Mouse (Mus musculus) C2C12 (cell line): Measurements from ENCODE around the gene Tex50. TPM values are rescaled to one million over a fixed set of nuclear protein-coding genes. Genes with fewer than 3 reads are reported as not detected.
"Not testable (repeated sequence)": the region's sequence is repeated elsewhere in the genome, so short reads cannot be mapped to it uniquely, and the experiment has no call there.

Experiments used
- H3K27me3 ChIP-seq: one replicate; pipeline ENCODE4 v1.6.1; 2011; ENCODE audit not compliant: control insufficient read depth, insufficient read depth, insufficient read length
- H3K36me3 ChIP-seq: one replicate; pipeline ENCODE4 v1.6.1; 2011; ENCODE audit not compliant: control insufficient read depth, insufficient read depth
- H3K4me3 ChIP-seq: one replicate; pipeline ENCODE4 v1.5.1; 2011; ENCODE audit warnings: mild to moderate bottlenecking, control low read depth; ENCODE audit not compliant: poor library complexity, insufficient read depth, severe bottlenecking
- H3K79me2 ChIP-seq: one replicate; pipeline ENCODE4 v1.6.1; 2011; ENCODE audit not compliant: control insufficient read depth, insufficient read depth
- H3K79me3 ChIP-seq: one replicate; pipeline ENCODE4 v1.6.1; 2011; ENCODE audit warnings: low read depth, control low read depth
- H3ac ChIP-seq: one replicate; pipeline ENCODE3; 2011; ENCODE audit warnings: low read depth; ENCODE audit not compliant: control insufficient read depth, insufficient read length
- CEBPB ChIP-seq: IDR thresholded peaks from one replicate; pipeline ENCODE4 v1.6.1; 2011; ENCODE audit warnings: low read depth, mild to moderate bottlenecking, control low read depth, moderate library complexity
- CTCF ChIP-seq: IDR thresholded peaks from one replicate; pipeline ENCODE4 v1.5.1; 2011; ENCODE audit not compliant: control insufficient read depth, insufficient read depth, insufficient read length
- FOSL1 ChIP-seq: IDR thresholded peaks from one replicate; pipeline ENCODE4 v1.8.0; 2011; ENCODE audit warnings: mild to moderate bottlenecking, low read length; ENCODE audit not compliant: poor library complexity, insufficient read depth, severe bottlenecking
- MAX ChIP-seq: IDR thresholded peaks from one replicate; pipeline ENCODE4 v1.6.1; 2011; ENCODE audit warnings: mild to moderate bottlenecking, control low read depth
- MYOD1 ChIP-seq: IDR thresholded peaks from one replicate; pipeline ENCODE4 v1.6.1; 2011; ENCODE audit warnings: low read depth; ENCODE audit not compliant: control insufficient read depth, insufficient read length
- MYOG ChIP-seq: IDR thresholded peaks from one replicate; pipeline ENCODE4 v1.6.1; 2011; ENCODE audit not compliant: control insufficient read depth, insufficient read length; ENCODE audit errors: extremely low read depth
- USF1 ChIP-seq: IDR thresholded peaks from one replicate; pipeline ENCODE4 v1.6.1; 2011; ENCODE audit warnings: low read depth, mild to moderate bottlenecking, control low read depth, moderate library complexity
- long read RNA-seq, 2 experiments: library from polyadenylated mRNA; unstranded; transcript quantifications; one replicate each; pipeline ENCODE4 v2.0.0; 2019 to 2020
- polyA plus RNA-seq: library from polyadenylated mRNA; unstranded; fragments of >200 nt; fragmentation: generic; extraction: Trizol; gene quantifications from one replicate; pipeline ENCODE4 v1.2.1, GENCODE M21; 2012; ENCODE audit warnings: missing spikeins

Tex50 gene
- polyA plus RNA-seq = not detected
- long read RNA-seq, experiment 1 = 0 reads
- long read RNA-seq, experiment 2 = 0 reads

GRCm38 (mm10) chr1:161159214-161159613 is at the start of gene Tex50:
Gene Tex50 (minus strand): TSS chr1:161159314.
- H3K79me3 ChIP-seq = no peaks in the 10 kb centered on the region
- no peaks in the 10 kb centered on the region for H3K79me2 ChIP-seq
- H3K27me3 ChIP-seq = no peaks in the 10 kb centered on the region
- TF ChIP-seq MYOG (no peak), CTCF (no peak), USF1 (no peak), FOSL1 (no peak), CEBPB (no peak), MYOD1 (no peak), MAX (no peak)
- no peak within 1 kb of the TSS for H3K4me3 ChIP-seq
- no peaks in the 10 kb centered on the region for H3K36me3 ChIP-seq
- no peak within 1 kb of the TSS for H3ac ChIP-seq

GRCm38 (mm10) chr1:161199856-161200255 is 40.7 kb upstream of the Tex50 start:
- Histone ChIP-seq H3K79me3 (no peaks in the 10 kb centered on the region), H3ac (no peak overlapping the region), H3K27me3 (no peaks in the 10 kb centered on the region), H3K4me3 (no peak overlapping the region), H3K36me3 (no peaks in the 10 kb centered on the region), H3K79me2 (no peaks in the 10 kb centered on the region)
- TF ChIP-seq FOSL1 (no peak), CEBPB (no peak), MYOD1 (no peak), MYOG (no peak), CTCF (no peak), USF1 (no peak), MAX (no peak)

GRCm38 (mm10) chr1:161196364-161196763 is 37.2 kb upstream of the Tex50 start:
- H3K79me2 ChIP-seq, H3K4me3 ChIP-seq, H3K79me3 ChIP-seq, H3ac ChIP-seq, H3K36me3 ChIP-seq, H3K27me3 ChIP-seq: not testable (repeated sequence)

- Histone ChIP-seq H3K27me3 (no peaks in the 10 kb centered on the region), H3K79me2 (no peaks in the 10 kb centered on the region)
Observed at GRCm38 (mm10) chr1:161195541-161196351, 36.6 kb upstream of the Tex50 start.

GRCm38 (mm10) chr1:161190253-161190910 is 31.3 kb upstream of the Tex50 start:
- TF ChIP-seq MYOD1 = no peak
- TF ChIP-seq USF1 = no peak
- TF ChIP-seq MAX = no peak
- no peak for TF ChIP-seq CEBPB
- no peak for TF ChIP-seq MYOG
- no peak for TF ChIP-seq FOSL1
- no peak for TF ChIP-seq CTCF
- no peak overlapping the region for H3ac ChIP-seq
- H3K79me3 ChIP-seq = no peaks in the 10 kb centered on the region
- no peaks in the 10 kb centered on the region for H3K36me3 ChIP-seq
- H3K27me3 ChIP-seq = no peaks in the 10 kb centered on the region
- no peak overlapping the region for H3K4me3 ChIP-seq
- H3K79me2 ChIP-seq = no peaks in the 10 kb centered on the region

More at GRCm38 (mm10) chr1:161195541-161196351, 36.6 kb upstream of the Tex50 start:
- no peaks in the 10 kb centered on the region for H3K79me3 ChIP-seq
- no peak for TF ChIP-seq MAX
- no peak for TF ChIP-seq USF1
- no peak for TF ChIP-seq CTCF
- H3K36me3 ChIP-seq = no peaks in the 10 kb centered on the region
- H3ac ChIP-seq = no peak overlapping the region
- H3K4me3 ChIP-seq = no peak overlapping the region

- TF ChIP-seq FOSL1 = no peak
- no peak for TF ChIP-seq USF1
- no peak for TF ChIP-seq CTCF
- no peak for TF ChIP-seq CEBPB
- no peak for TF ChIP-seq MYOD1
- TF ChIP-seq MAX = no peak
- no peak for TF ChIP-seq MYOG
- Histone ChIP-seq H3K79me3 (no peaks in the 10 kb centered on the region), H3K79me2 (no peaks in the 10 kb centered on the region), H3K27me3 (no peaks in the 10 kb centered on the region), H3K36me3 (no peaks in the 10 kb centered on the region), H3ac (no peak overlapping the region), H3K4me3 (no peak overlapping the region)
Observed at GRCm38 (mm10) chr1:161185431-161185830, 26.3 kb upstream of the Tex50 start.
